Mouse (Mus musculus): Measurements from ENCODE around the gene Gm20388. TPM values are rescaled to one million over a fixed set of nuclear protein-coding genes. Genes with fewer than 3 reads are reported as not detected.
"Not testable (repeated sequence)": the region's sequence is repeated elsewhere in the genome, so short reads cannot be mapped to it uniquely, and the experiment has no call there.

Gm20388 gene
- total and polyA plus RNA-seq, 3 experiments = 0.02 to 0.05 TPM; not detected in 1

DNA sequence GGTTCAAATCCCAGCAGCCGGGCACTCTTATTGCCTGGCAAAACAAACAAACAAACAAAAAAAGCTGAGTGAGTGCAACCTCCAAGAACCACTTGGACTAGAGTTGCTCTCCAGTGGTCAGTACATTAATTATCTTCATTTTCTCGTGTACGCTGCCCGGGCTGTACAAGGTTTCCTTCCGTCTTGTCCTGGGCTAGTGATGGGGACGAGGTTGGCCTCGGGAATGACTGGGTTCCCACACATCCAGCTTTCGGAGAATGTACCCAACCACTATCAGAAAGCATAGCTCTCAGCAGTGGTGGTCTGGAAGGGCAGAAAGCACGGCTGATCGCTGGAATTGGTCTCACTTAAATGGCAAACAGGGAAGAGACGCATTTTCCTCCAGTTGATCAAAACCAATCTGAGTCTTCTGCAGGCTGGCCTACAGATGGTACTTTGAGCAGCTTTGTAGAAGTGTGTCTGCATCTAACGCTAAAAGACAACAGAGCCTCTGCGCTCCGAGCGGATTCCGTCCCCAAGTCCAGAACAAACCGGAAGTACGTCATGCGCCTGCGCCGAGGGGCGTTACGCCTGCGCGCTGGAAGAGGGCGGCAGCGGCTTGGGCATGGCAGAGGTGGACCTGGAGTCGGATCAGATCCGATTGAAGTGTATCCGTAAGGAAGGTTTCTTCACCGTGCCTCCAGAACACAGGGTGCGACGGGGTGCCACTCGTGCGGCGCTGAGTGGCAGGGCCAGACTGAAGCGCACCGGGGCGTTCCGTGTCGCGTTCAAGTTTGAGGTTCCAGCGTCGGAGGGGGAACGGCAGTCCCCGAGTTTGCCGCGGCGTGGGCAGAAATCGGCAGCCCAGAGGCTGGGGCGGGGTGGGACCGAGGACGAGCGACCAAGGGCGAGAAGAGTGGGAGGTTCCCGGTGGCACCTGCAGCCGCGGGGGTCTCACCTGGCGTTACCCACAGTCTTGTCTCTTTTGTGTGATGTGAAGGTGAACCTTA is 3313.9 kb downstream of the Gm20388 start, which contains the start of gene Cdk10:
Gene Cdk10, plus strand, starts transcription at position 565 of the 989 bp plus-strand sequence.
- Histone ChIP-seq H3K27me3 (ENCODE audit: insufficient read depth, low read length) (peaks cover 4% of the 10 kb centered on the region; the same call in 1 of the 2 replicates), H3K9me3 (replicated peaks) (no peaks in the 10 kb centered on the region), H3K4me1 (ENCODE audit: insufficient read depth, low read depth, low read length) (peaks cover 20% of the 10 kb centered on the region), H3K36me3 (replicated peaks) (peaks cover 38% of the 10 kb centered on the region), H3K4me3 (ENCODE audit: low read depth, low read length) (peak within 1 kb of the TSS; percentile 93)
- no peak for TF ChIP-seq GATA2 (IDR thresholded peaks at IDR 0.05; ENCODE audit: borderline replicate concordance, low read depth, low read length)
- no peak for TF ChIP-seq CTCF (IDR thresholded peaks at IDR 0.05; ENCODE audit: low read depth, low read length)
- no peak for TF ChIP-seq POLR2AphosphoS5 (IDR thresholded peaks at IDR 0.05; ENCODE audit: insufficient replicate concordance, low read depth, low read length)
- TF ChIP-seq TAL1 (conservative IDR thresholded peaks at IDR 0.05; ENCODE audit: low read depth, low read length) = no peak
- no peak for TF ChIP-seq GATA1 (IDR thresholded peaks at IDR 0.05; ENCODE audit: borderline replicate concordance, low read length)
- DNase-seq (ENCODE audit: low spot score) (peak; percentile 91), ATAC-seq (ENCODE audit: extremely low read depth, insufficient number of reproducible peaks, low FRiP score, poor library complexity, severe bottlenecking) (peak; percentile 87)

DNA sequence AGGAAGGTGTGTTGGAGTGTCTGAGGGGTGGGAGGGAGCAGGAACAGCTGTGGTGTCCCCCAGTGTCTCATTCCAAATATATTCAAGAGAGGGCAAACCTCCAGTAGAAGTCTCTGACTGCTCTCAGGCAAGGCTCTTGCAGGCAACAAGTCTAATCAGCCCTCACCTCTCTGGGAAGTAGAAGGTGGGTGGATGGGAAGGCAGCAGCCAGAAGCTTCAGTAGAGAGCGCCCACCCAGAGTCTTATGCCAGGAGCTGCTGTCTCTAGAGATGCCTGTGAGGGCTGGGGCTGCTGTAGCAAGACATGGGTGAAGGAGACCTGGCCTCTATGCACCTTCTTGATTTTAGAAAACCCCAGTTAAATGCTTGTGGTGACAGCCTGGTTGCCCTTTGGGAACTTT is 3317.8 kb downstream of the Gm20388 start:
- no peaks in the 10 kb centered on the region for H3K9me3 ChIP-seq (replicated peaks)
- peaks cover 25% of the 10 kb centered on the region for H3K4me1 ChIP-seq (ENCODE audit: insufficient read depth, low read depth, low read length)
- H3K27me3 ChIP-seq (ENCODE audit: insufficient read depth, low read length) = no peaks in the 10 kb centered on the region
- ATAC-seq (ENCODE audit: extremely low read depth, insufficient number of reproducible peaks, low FRiP score, poor library complexity, severe bottlenecking) = no peak
- peaks cover 71% of the 10 kb centered on the region for H3K36me3 ChIP-seq (replicated peaks)
- DNase-seq (ENCODE audit: low spot score) = no peak
- TF ChIP-seq TAL1 (conservative IDR thresholded peaks at IDR 0.05; ENCODE audit: low read depth, low read length) (no peak), GATA2 (IDR thresholded peaks at IDR 0.05; ENCODE audit: borderline replicate concordance, low read depth, low read length) (no peak), POLR2AphosphoS5 (IDR thresholded peaks at IDR 0.05; ENCODE audit: insufficient replicate concordance, low read depth, low read length) (no peak), GATA1 (IDR thresholded peaks at IDR 0.05; ENCODE audit: borderline replicate concordance, low read length) (no peak), CTCF (IDR thresholded peaks at IDR 0.05; ENCODE audit: low read depth, low read length) (no peak)
- H3K4me3 ChIP-seq (ENCODE audit: low read depth, low read length) = no peak overlapping the region

DNA sequence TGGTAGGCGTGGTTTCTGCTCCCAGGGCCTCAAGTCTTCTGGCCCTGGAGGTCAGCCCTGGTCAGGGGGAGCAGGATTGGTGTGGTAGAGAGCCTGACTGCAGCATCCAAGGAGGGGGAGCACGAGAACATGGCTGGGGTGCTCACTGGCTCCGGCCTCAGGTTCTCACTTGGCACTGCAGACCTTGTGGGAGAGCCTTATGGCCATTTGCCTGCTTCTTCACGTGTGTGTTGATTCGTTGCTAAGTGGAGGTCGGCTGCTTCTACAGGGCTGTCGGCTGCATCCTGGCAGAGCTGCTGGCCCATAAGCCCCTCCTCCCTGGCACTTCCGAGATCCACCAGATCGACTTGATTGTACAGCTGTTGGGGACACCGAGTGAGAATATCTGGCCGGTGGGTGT is 3319.7 kb downstream of the Gm20388 start:
- H3K27me3 ChIP-seq (ENCODE audit: insufficient read depth, low read length) = peaks cover 12% of the 10 kb centered on the region; the same call in 1 of the 2 replicates
- not testable (repeated sequence) for DNase-seq (ENCODE audit: low spot score); H3K9me3 ChIP-seq (replicated peaks); ATAC-seq (ENCODE audit: extremely low read depth, insufficient number of reproducible peaks, low FRiP score, poor library complexity, severe bottlenecking); H3K4me3 ChIP-seq (ENCODE audit: low read depth, low read length)
- peaks cover 81% of the 10 kb centered on the region for H3K36me3 ChIP-seq (replicated peaks)
- peaks cover 34% of the 10 kb centered on the region for H3K4me1 ChIP-seq (ENCODE audit: insufficient read depth, low read depth, low read length)

DNA sequence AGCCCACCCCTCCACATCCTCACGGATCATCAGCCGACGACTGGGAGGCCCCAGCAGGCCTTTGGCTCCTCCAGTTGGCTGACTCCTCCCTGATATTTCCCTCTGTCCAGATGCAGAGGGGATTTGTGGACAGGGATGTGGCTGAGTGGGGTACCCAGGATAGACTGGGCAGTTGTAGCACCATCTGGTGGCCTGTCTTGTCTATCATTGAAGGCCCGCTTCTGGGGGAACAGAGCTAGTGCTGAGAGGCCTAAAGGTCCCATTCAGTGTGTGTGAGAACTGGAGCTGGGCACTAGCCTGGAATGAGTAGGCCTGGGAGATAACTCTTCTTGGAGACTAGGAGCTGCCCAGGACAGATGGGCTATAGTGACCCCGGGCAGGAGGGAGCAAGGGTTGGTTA is 3321.1 kb downstream of the Gm20388 start:
- peaks cover 71% of the 10 kb centered on the region for H3K36me3 ChIP-seq (replicated peaks)
- TF ChIP-seq POLR2AphosphoS5 (IDR thresholded peaks at IDR 0.05; ENCODE audit: insufficient replicate concordance, low read depth, low read length) (no peak), GATA2 (IDR thresholded peaks at IDR 0.05; ENCODE audit: borderline replicate concordance, low read depth, low read length) (no peak), GATA1 (IDR thresholded peaks at IDR 0.05; ENCODE audit: borderline replicate concordance, low read length) (no peak), TAL1 (conservative IDR thresholded peaks at IDR 0.05; ENCODE audit: low read depth, low read length) (no peak), CTCF (IDR thresholded peaks at IDR 0.05; ENCODE audit: low read depth, low read length) (no peak)

DNA sequence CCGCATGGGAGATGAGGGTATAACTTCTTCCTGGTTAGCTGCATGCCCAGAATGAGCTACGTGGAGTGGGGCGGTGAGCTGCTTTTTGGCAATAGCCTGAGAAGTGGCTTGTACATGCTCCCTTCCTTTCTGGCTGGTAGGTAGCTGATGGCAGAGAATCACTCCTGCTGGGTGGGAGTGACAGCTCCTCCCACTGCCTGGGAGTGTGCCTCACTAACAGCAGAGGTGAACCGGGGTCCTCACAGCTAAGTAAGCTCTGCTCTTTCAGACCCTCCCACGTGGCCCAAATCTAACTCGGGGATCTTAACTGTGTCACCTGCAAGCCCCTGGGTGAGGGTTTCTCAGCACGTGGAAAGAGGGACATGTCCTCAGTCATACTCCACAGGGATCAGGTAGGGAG is 3321.9 kb downstream of the Gm20388 start:
- Histone ChIP-seq H3K9me3 (replicated peaks) (no peaks in the 10 kb centered on the region), H3K36me3 (replicated peaks) (peaks cover 63% of the 10 kb centered on the region), H3K4me1 (ENCODE audit: insufficient read depth, low read depth, low read length) (peaks cover 41% of the 10 kb centered on the region), H3K4me3 (ENCODE audit: low read depth, low read length) (no peak overlapping the region), H3K27me3 (ENCODE audit: insufficient read depth, low read length) (peaks cover 27% of the 10 kb centered on the region)
- ATAC-seq (ENCODE audit: extremely low read depth, insufficient number of reproducible peaks, low FRiP score, poor library complexity, severe bottlenecking) (no peak), DNase-seq (ENCODE audit: low spot score) (no peak)
- TF ChIP-seq CTCF (IDR thresholded peaks at IDR 0.05; ENCODE audit: low read depth, low read length) (no peak), POLR2AphosphoS5 (IDR thresholded peaks at IDR 0.05; ENCODE audit: insufficient replicate concordance, low read depth, low read length) (no peak), GATA1 (IDR thresholded peaks at IDR 0.05; ENCODE audit: borderline replicate concordance, low read length) (no peak), TAL1 (conservative IDR thresholded peaks at IDR 0.05; ENCODE audit: low read depth, low read length) (no peak)

More for the DNA sequence above, 3321.1 kb downstream of the Gm20388 start:
- Histone ChIP-seq H3K9me3 (replicated peaks) (no peaks in the 10 kb centered on the region), H3K4me1 (ENCODE audit: insufficient read depth, low read depth, low read length) (peaks cover 39% of the 10 kb centered on the region), H3K27me3 (ENCODE audit: insufficient read depth, low read length) (peaks cover 23% of the 10 kb centered on the region), H3K4me3 (ENCODE audit: low read depth, low read length) (no peak overlapping the region)
- DNase-seq (ENCODE audit: low spot score) (no peak), ATAC-seq (ENCODE audit: extremely low read depth, insufficient number of reproducible peaks, low FRiP score, poor library complexity, severe bottlenecking) (no peak)

DNA sequence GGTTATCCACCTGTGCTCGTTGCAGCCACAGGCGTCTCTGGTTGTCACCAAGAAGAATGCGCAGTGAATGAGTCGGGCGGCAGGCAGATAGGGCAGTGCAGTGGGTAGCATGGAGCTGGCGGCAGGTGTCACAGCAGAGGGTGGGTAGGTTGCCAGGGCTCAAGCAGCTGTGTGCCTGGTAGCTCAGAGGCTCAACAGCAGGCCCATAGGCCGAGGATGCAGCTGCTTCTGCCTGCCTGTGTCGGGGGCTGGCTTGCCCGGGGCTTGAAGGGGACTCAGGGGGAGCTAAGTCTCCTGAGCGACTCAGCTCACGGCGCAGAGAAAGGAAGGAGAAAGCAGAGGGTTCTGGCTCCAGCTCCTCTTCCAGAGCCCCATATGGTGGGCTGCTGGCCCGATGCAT is 3322.7 kb downstream of the Gm20388 start:
- peaks cover 56% of the 10 kb centered on the region for H3K36me3 ChIP-seq (replicated peaks)
- H3K4me3 ChIP-seq (ENCODE audit: low read depth, low read length) = no peak overlapping the region
- ATAC-seq (ENCODE audit: extremely low read depth, insufficient number of reproducible peaks, low FRiP score, poor library complexity, severe bottlenecking) (no peak), DNase-seq (ENCODE audit: low spot score) (no peak)
- TF ChIP-seq CTCF (IDR thresholded peaks at IDR 0.05; ENCODE audit: low read depth, low read length) (no peak), GATA1 (IDR thresholded peaks at IDR 0.05; ENCODE audit: borderline replicate concordance, low read length) (no peak), POLR2AphosphoS5 (IDR thresholded peaks at IDR 0.05; ENCODE audit: insufficient replicate concordance, low read depth, low read length) (no peak), TAL1 (conservative IDR thresholded peaks at IDR 0.05; ENCODE audit: low read depth, low read length) (no peak), GATA2 (IDR thresholded peaks at IDR 0.05; ENCODE audit: borderline replicate concordance, low read depth, low read length) (no peak)
- no peaks in the 10 kb centered on the region for H3K9me3 ChIP-seq (replicated peaks)
- H3K4me1 ChIP-seq (ENCODE audit: insufficient read depth, low read depth, low read length) = peaks cover 41% of the 10 kb centered on the region
- H3K27me3 ChIP-seq (ENCODE audit: insufficient read depth, low read length) = peaks cover 27% of the 10 kb centered on the region

All from G1E (cell line).